Mouse (Mus musculus) skeletal muscle tissue, adult 2 months (tissue): Measurements from ENCODE around the gene Gm10974.

Experiments
- DNase-seq: peaks from one replicate; pipeline ENCODE4 v3.0.0-alpha.2; 2012; ENCODE audit warnings: low read depth, low spot score

Gene Gm10974

DNA sequence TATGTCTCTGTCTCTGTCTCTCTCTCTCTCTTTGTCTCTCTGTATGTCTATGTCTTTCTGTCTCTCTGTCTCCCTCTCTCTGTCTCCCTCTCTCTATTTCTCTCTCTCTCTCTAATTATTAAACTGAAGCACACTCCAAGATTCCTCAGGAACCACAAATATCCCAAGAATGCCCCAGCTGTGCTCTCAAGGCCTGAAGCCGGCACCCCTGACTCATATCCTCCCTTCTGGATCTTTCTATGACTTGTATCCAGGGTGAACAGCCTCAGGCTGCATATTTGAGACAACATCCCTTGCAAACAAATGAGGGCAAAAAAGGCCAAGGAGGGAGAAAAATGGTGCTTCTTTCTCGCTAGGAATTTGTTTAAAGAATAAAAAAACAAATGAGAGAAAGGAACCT is at the start of gene Gm10974:
TSS of gene Gm10974 (plus strand) at position 2 of the 400 bp plus-strand sequence.
- DNase-seq = peak; percentile 66

DNA sequence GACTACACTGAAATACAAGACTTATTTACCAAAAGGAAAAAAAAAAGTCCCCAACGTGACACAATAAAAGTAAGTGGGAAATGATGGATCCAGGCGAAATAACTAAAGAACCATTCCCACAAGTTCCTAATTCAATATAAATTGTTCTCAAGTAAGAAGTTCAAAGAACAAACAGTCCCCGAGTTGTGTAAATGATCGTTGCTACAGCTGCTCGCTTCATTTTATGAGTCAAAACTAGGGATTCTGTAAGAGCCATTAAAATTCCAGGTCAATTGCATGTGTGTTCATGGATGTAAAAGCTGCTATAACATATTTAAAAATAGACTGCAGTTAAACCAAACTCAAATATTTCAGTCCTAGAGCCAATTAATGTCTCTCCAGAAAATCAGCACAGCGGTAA is 47.6 kb upstream of the Gm10974 start:
- DNase-seq = no peak

DNA sequence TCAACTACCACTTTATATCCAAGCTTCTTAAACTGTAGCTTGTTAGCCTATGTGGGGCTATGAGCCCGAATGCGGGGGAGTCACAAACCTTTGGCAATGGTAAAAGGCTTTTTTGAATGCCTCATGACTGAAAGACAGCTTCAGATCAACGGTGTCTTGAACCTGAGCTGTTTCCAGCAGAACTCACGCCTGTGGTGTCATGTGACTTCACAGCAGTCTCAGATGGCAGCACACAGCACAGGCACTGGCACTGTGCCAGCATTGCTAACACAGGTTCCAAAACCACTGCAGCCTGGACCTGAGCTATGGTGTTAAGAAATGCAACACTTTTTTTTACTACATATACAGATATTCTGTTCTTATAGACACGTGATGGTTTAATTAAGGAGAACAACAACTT is 44.7 kb upstream of the Gm10974 start:
- DNase-seq = peak; percentile 62

DNA sequence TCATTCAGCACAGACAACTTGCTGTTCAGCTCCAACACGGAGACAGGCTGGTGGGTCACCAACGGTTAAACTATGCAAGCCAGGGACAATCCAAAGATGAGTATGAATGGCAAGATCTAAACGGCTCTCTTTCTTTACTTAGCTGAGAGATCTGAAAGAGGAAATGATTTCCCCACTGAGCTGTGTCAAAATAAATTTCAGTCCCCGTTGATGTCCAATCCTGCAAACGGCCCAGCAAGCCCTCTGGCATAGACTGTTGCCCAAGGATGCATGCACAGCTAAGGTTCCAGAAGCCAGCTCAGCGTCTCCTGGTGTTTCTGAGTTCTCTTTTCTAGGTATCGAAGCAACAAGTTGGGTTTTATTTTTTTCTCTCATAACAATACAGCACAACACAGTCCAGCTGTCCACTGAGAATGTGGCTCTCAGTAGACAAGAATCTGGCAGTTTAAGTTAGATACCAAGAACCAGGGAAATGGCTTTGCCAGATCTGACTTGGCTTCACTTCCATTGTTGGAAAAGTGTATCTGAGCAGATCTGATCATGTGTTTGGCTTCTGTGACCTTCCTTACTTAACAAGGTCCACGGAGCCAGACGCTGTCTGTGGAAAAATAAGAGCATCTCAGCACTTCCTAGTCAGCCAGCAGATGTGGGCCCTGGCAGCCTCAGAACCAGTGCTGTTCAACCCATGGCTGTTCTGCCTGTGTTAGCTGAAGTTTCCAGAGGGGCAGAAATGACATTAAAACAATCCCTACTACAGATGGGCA is 42.3 kb upstream of the Gm10974 start:
- DNase-seq = peak; percentile 85

DNA sequence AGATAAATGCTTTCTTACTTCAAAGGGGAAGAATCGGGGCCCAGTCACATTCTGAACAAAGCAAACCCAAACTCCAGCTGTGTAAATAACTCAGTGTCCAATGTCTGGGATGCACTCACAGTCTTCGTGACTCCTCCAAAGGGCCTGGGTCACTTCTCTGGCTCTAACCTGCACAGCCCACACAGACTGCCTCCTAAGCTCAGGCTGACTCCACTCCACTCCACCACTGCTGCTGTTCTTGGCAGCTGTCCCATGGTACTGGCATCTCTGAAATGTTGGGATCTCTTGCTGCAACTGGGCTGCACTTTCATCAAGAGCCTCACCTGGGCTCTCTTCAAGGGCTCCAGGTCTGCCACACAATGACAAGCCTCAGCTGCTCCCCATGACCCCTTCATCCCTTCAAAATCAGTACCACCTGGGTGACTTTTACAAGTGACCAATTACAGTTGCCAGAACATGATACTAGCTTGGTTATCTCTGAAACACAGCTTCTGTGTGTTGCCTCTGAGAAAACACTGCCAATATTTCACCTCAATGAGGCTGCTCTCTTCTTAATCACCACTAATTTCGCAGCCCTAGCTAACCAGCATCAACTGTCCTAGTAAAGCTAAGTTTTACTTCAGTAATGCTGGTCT is 40.2 kb upstream of the Gm10974 start:
- no peak for DNase-seq

DNA sequence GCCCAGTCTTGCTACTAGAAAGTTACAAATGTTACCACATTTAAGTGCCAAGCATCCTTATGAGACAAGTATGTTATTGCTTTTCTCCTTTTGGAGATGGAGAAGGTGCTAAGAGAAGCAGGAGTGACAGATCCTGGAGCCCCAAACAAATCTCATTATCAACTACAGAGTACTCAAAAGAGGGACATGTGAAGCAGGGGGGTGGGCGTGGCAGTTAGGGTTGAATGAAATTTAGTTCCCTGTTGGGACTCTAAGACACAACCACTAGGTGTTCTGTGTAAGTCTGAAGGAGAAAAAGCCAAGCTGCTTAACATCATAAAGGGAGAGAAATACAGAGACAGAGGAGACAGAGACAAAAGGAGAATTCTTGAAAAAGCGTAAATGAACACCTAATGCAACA is 38.2 kb upstream of the Gm10974 start:
- DNase-seq = no peak

DNA sequence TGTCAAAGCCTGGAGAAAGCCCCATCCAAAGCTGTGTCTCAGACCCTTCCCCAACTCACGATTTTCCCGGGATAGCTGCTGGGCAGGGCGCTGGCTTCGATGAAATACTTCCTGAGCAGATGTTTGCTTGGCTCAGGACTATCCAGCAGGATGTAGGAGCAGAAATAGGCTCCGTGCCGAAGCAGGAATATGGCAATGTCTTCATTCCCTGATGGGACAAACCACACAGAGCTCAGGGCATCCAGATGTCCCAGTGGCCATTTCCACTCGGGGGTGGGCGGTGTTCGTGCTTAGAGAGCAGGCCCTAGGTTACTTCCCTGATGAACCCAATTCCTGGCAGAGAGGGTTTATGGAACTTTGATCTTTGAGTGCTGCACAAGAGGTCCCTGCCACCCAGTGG is 35.1 kb upstream of the Gm10974 start:
- no peak for DNase-seq

DNA sequence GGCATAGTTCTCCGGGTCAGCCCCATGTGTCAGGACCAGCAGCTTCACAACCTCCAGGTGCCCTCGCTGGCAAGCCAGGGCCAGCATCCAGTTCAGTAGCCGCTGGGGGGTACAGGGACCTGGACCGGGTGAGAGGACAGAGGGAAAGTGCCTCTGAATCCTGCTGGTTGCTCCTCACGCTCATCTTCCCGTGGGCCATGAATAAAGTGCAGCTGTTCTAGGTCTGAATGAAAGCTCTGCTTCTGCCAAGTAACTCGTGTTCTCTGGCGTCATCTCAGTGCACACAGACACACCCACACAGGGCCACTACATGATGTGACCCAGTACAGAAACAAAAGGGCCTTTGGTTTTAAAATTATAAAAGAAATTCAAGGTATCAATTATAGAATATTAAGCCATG is 33.4 kb upstream of the Gm10974 start:
- peak; percentile 62 for DNase-seq

DNA sequence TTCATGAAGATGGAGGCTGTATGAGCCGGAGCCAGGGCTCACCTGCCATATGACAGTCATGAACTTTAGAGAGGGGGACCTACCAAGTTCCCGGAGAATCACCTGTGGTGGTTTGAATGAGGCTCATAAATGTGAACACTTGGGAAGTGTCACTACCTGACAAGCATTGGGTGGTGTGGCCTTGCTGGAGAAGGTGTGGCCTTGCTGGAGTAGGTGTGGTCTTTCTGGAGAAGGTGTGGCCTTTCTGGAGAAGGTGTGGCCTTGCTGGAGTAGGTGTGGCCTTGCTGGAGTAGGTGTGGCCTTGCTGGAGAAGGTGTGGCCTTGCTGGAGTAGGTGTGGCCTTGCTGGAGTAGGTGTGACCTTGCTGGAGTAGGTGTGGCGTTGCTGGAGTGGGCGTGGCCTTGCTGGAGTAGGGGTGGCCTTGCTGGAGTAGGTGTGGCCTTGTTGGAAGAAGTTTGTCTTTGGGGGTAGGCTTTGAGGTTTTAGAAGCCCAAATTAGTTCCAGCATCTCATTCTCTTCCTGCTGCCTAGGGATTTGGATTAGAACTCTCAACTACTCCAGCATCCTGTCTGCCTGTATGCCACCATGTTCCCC is 31.7 kb upstream of the Gm10974 start:
- no peak for DNase-seq

DNA sequence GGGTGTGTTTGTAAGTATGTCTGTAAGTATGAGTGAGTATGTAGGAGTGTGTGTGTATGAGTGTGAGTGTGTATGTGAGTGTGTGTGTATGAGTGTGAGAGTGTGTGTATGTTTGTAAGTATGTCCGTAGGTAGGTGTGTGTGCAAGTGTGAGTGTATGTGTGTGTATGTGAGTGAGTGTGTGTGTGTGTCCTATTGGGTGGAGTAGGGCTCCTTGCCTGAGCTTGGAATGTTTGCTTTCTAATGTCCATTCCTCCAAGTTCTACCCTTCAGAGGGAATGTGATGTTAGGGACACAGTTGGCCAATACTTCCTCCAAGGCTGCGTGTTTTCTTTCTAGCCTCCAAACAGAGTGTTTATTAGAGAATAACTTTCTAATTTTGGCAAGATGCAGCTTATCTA is 28.8 kb upstream of the Gm10974 start:
- no peak for DNase-seq

DNA sequence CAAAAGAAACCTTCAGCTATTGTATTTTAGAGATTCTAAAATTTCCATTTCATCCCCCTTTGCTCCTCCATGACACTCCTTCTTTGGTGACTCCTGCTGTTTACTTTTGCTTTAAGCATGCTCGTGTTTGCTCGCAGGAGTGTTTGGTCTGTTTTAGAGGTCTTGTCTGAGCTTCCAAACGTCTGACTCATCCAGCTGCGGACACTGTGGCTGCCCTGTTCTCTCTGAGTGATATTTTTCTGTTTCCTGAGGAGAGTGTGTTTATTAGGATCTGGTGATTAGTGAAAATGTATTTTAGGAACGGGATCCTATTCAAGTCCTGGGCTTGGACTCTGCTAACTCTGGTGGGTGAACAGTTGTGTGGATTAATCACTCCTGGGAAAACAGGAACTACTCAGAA is 26.1 kb upstream of the Gm10974 start:
- no peak for DNase-seq

DNA sequence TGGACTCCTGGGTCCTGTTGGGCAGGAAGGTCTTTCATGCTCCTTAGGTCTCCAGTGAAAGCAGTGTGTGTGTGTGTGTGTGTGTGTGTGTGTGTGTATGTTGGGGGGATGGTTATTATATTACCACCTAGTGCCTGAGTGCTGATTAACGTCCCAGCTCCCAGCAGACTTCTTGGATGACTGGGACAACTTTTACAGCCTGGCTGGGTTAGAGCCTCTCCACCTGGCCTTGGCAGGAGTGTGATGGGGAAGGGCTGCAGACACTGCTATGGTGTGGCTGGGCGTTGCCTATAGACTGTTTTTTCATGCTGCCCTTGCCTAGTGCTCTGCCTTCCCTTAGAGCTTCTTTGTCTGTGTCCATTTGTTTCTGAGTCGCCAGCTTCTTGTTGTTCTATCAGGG is 25.7 kb upstream of the Gm10974 start:
- no peak for DNase-seq

DNA sequence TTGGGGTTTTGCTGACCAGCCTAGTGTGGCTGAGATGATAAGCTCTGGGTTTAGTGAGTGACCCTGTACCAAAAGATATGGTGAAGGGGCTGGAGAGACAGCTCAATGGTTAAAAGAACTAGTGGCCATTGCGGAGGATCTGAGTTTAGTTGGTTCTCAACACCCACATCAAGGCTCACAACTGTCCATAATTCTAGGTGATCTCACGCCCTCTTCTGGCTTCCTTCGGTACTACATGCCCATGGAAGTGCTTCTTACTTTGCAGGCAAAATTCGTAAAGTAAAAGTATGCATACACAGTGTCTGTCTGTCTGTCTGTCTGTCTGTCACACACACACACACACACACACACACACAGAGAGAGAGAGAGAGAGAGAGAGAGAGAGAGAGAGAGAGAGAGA is 23.4 kb upstream of the Gm10974 start:
- peak; percentile 60 for DNase-seq

DNA sequence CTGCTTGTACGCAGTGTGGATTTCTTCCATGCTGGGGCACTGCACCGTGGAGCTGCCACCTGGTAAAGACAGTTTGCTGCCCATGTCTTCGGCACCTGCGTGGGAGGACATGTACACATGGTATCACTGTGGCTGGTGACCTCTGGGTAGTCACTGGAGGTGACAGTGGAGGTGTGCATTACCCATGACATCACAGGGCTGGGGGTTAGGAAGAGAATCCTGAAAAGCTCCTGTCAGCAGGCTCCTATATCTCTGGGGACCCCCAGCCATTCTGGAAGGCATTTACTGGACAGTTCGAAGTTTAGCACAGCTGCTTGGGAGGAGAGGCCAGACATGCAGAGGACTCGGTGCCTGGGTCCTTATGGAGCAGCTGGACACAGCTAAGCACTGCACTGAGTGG is 22.9 kb upstream of the Gm10974 start:
- DNase-seq = no peak

DNA sequence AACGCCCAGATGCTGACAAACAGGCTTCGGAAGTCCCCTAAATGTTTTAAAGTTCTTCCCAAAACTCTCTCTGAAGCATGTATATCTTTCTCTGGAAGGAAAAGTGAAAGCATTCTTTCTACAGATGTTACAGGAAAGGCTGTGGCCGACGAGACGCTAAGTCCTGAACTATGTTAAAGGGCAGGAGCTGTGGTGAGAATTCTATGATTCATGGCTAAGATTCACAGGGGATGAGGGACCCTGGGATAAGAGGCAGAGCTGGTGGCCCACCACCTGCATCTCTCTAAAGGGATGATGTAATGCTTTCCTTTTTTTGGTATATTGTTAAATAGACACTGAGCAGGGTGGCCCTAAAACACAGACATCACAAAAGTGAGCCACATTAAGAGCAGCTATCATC is 22.4 kb upstream of the Gm10974 start:
- DNase-seq = no peak

DNA sequence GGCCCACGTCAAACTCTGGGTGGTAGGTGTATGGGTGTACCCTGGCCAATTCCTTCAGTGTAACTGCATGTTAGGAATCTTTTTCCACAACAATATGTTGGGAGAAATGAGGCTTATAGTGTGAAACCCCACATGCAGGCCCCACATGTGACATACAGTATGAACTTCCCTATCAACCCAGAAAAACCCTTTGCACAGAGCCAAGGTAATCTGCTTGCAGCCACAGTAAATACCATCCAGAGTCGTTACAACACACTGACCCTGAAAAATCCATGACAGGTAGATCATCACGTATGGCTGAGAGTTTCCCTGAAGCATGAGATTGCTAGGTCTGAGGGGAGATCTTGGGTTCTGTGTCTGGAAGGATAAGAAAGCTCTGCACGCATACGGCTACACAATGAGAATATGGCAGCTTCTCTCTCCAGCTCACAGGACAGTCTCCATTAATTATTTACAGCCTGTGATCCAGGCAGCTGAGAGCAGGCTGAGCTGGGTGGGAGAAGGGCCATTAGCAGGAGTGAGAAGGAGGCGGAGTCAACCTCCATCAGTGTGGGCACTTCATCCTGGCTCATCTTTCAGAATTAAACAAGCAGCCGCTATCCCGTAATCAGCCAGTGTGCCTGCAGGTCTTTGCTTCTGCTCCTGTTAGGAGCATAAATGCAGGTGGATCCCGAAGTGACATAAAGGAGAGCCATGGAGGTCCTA is 18.6 kb upstream of the Gm10974 start:
- no peak for DNase-seq

DNA sequence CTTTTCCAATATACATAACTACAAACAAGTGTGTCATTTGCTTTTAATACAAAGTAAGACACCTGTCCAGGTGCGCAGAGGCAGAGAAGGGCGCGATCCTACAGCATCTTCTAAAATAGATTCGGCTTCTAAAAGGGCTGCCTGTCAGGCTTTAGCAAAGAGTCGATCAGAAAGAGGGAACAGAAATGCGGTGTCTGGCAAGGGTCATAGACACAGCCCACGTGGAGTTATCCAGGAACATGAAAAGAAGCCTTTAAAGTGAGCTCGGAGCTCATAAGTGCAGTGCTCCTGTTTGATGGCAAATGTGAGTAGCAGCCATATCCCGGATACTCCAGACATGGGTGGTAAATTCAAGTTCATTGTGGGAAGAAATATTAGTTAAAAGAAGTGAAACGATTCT is 17.1 kb upstream of the Gm10974 start:
- DNase-seq = no peak

DNA sequence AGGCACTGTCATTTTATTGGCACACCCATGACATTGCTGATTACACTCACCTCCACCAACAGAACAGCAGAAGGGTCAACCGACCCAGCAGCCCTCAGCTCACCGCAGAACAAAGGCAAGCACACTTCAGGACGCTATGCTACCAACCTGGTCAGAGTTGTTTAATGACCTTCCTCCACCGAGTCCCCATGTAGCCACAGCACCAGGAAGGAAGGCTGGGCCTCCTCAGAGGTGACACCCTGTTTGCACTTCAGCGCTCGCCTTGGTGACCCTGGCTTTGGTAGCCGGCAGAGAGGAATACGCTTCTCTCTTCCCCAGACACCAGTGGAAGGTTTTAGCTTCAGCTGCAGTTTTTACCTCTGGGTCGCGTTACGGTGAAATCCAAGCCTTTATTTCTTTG is 16.0 kb upstream of the Gm10974 start:
- no peak for DNase-seq

DNA sequence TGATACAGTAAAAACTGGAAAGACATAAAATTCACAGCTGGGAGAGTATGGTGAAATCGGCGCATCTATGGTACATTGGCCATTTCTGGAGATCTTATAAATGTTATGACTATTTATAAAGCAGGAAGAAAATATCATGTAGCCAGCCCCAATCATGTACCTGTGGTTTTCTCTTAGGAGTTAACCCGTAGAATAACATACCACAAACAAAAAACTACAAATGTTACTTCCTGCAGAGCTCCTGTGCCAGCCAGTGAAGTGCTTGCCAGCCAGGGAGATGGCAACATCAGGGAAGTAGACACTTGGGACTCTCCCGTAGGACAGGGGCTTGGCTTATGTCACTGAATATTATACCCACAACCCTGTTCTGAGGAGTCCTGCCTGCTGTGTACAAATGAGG is 14.6 kb upstream of the Gm10974 start:
- no peak for DNase-seq

DNA sequence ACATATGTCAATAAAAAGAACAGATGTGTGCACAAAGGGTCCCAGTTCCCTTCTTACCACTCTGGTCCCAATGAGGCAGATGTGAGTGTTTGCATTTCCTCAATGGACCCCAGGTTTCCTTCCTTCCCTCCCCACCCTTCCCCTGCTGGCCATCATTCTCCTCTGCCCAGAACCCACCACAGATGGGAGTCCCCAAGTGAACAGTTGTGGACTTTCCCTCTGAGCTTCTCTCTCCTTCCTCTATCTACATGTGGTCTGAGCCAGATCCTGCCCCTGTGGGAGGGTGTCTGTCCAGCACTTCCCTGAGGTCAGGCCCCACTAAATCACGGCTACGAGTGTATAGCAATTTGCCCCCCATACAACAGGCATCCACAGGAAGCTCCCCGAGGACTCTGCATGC is 10.8 kb upstream of the Gm10974 start:
- DNase-seq = no peak

DNA sequence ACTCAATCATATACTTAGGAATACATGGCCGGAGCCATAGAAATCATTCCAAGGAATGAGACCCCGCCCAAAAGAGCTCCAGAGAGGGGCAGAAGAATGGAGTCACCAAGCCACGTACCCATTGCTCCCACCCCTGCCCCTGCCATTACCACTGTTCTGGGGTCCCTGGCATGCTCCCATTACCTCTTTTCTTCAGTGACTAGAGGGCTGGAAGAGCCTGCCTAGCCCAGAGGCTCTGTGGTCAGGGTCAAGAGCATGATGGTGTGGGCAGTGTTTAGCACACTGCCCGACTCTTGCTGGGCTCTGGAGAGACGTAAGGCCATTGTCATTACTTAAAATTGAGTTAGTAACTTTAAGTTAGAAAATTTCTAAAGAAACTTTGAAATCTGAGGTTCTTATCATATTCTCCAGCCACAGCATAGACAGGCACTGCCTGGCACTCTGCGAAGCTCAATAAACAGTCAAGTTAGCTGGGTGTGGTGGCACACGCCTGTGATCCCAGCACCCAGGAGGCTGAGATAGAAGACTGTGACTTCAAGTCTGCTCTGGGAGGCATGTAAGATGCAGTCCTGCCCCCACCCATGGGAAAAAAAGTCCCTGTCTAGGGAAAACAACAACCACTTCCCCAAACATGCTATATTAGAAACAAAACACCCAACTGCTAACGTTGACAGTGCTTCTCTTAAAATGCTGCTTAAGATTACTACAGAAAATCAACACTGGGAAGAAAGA is 9.7 kb upstream of the Gm10974 start:
- no peak for DNase-seq

DNA sequence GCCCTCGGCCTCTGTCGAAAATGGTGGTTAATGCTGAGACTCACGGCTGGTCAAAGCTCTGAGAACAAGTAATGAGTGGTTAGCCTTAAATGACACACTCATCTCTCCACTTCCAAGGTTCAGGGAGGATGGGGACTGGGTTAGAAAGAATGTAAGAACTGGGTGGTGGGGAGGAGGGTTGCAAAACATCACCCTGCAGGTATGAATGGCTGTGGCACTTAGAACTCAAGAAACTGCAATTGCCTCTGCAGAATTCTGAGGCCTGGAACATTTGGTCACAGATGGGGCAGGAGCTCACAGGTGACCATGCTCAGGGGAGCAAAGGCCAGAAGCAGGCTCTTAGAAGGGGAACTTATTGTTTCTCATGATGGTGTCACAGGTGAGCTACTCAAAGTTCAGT is 7.2 kb upstream of the Gm10974 start:
- DNase-seq = no peak
